Comparison of ENCODE assay signal across 8 mouse cellular contexts in genomic region chr7:29519211-29519550, GRCm38 (mm10). TPM values are rescaled to one million over a fixed set of nuclear protein-coding genes. Genes with fewer than 3 reads are reported as not detected.
DNase-seq lines count a peak whose midpoint lies in the region; ATAC-seq and TF ChIP-seq lines count a peak whose summit lies in the region.

No protein-coding gene starts in this region.

- peaks cover 4% of the 10 kb centered on the region for H3K4me1 ChIP-seq in liver, adult 2 months (ENCODE audit: control insufficient read depth, insufficient read depth, low read length)
- peaks cover 13% of the 10 kb centered on the region; the same call in 1 of the 2 replicates for H3K4me1 ChIP-seq in embryonic facial prominence, embryonic 14.5 days (ENCODE audit: control insufficient read depth, insufficient read depth, low read length)
- H3K4me1 ChIP-seq in intestine, embryonic 14.5 days (replicated peaks; ENCODE audit: control insufficient read depth, insufficient read depth, low read length) = peaks cover 20% of the 10 kb centered on the region
- peaks cover 21% of the 10 kb centered on the region for H3K4me1 ChIP-seq in midbrain, embryonic 14.5 days (ENCODE audit: control insufficient read depth, insufficient read depth, low read length)

- H3K4me2 ChIP-seq in embryonic facial prominence, embryonic 14.5 days (ENCODE audit: low read depth, low read length) = peak overlapping the region; percentile 88
- peak overlapping the region; percentile 91 for H3K4me2 ChIP-seq in intestine, embryonic 14.5 days (ENCODE audit: low read length)
- peak overlapping the region; percentile 83 for H3K4me2 ChIP-seq in midbrain, embryonic 14.5 days (ENCODE audit: low read length)

- no peak for TF ChIP-seq POLR2A in liver, adult 2 months (IDR thresholded peaks at IDR 0.05; ENCODE audit: extremely low read depth, insufficient read depth, low read length)

- WGBS in liver, adult 2 months = under 1% methylated on average over 19 of the region's 19 CpGs
- 0% methylated on average over 19 of the region's 19 CpGs for WGBS in embryonic facial prominence, embryonic 14.5 days
- whole genome bisulfite sequencing in intestine, embryonic 14.5 days = under 1% methylated on average over 19 of the region's 19 CpGs
- under 1% methylated on average over 19 of the region's 19 CpGs for WGBS in midbrain, embryonic 14.5 days

- no peaks in the 10 kb centered on the region for H3K27me3 ChIP-seq in liver, adult 2 months (ENCODE audit: control insufficient read depth, insufficient read depth, low read length)
- H3K27me3 ChIP-seq in embryonic facial prominence, embryonic 14.5 days (replicated peaks; ENCODE audit: control insufficient read depth, insufficient read depth, low read length) = no peaks in the 10 kb centered on the region
- H3K27me3 ChIP-seq in intestine, embryonic 14.5 days (replicated peaks; ENCODE audit: control insufficient read depth, insufficient read depth, low read length) = no peaks in the 10 kb centered on the region
- no peaks in the 10 kb centered on the region for H3K27me3 ChIP-seq in midbrain, embryonic 14.5 days (ENCODE audit: control insufficient read depth, insufficient read depth, low read length)

- no peaks in the 10 kb centered on the region for H3K9me3 ChIP-seq in embryonic facial prominence, embryonic 14.5 days (ENCODE audit: control insufficient read depth, low read length)
- H3K9me3 ChIP-seq in intestine, embryonic 14.5 days (ENCODE audit: control insufficient read depth, low read length) = no peaks in the 10 kb centered on the region
- H3K9me3 ChIP-seq in midbrain, embryonic 14.5 days (ENCODE audit: control insufficient read depth, low read length) = no peaks in the 10 kb centered on the region

- no peak overlapping the region for H3K27ac ChIP-seq in liver, adult 2 months (replicated peaks; ENCODE audit: insufficient read depth, low read depth, low read length)
- peak overlapping the region; percentile 80 for H3K27ac ChIP-seq in embryonic facial prominence, embryonic 14.5 days (replicated peaks; ENCODE audit: low read depth, low read length)
- peak overlapping the region; percentile 54 for H3K27ac ChIP-seq in intestine, embryonic 14.5 days (ENCODE audit: low read depth)
- H3K27ac ChIP-seq in midbrain, embryonic 14.5 days (replicated peaks; ENCODE audit: low read depth, low read length) = peak overlapping the region; percentile 89

- peaks cover 23% of the 10 kb centered on the region for H3K79me2 ChIP-seq in liver, adult 2 months (ENCODE audit: control insufficient read depth, insufficient read depth, low read length)

- peak; percentile 9 for DNase-seq in liver, adult 2 months (ENCODE audit: extremely low read depth, low read depth, low spot score)
- DNase-seq in liver = no peak
- no peak for DNase-seq in embryonic facial prominence, embryonic 14.5 days (ENCODE audit: low spot score)
- DNase-seq in intestine, embryonic 14.5 days (ENCODE audit: low spot score) = no peak
- no peak for DNase-seq in midbrain, embryonic 14.5 days
- no peak for DNase-seq in cerebellum, postnatal 14 days
- DNase-seq in embryo, embryonic 11 days = no peak

- no peaks in the 10 kb centered on the region for H3K36me3 ChIP-seq in liver, adult 2 months (ENCODE audit: control insufficient read depth, insufficient read depth, low read length)
- no peaks in the 10 kb centered on the region for H3K36me3 ChIP-seq in embryonic facial prominence, embryonic 14.5 days (ENCODE audit: control insufficient read depth, insufficient read depth, low read length)
- H3K36me3 ChIP-seq in intestine, embryonic 14.5 days (ENCODE audit: control insufficient read depth, insufficient read depth, low read length) = no peaks in the 10 kb centered on the region
- no peaks in the 10 kb centered on the region for H3K36me3 ChIP-seq in midbrain, embryonic 14.5 days (ENCODE audit: control insufficient read depth, insufficient read depth, low read length)

- TF ChIP-seq CTCF in liver, adult 2 months (IDR thresholded peaks at IDR 0.05; ENCODE audit: low read depth, low read length) = no peak

- peak overlapping the region; percentile 93 for H3K4me3 ChIP-seq in liver, adult 2 months (ENCODE audit: insufficient read depth, low read depth, low read length)
- H3K4me3 ChIP-seq in embryonic facial prominence, embryonic 14.5 days (ENCODE audit: low read depth, low read length) = peak overlapping the region; percentile 95
- peak overlapping the region; percentile 82 for H3K4me3 ChIP-seq in intestine, embryonic 14.5 days (ENCODE audit: low read depth, low read length)
- peak overlapping the region; percentile 90 for H3K4me3 ChIP-seq in midbrain, embryonic 14.5 days (replicated peaks; ENCODE audit: low read depth, low read length)

- peak overlapping the region; percentile 74 for H3K9ac ChIP-seq in liver, adult 2 months (ENCODE audit: low read depth, low read length)
- peak overlapping the region; percentile 81 for H3K9ac ChIP-seq in embryonic facial prominence, embryonic 14.5 days (ENCODE audit: low read depth, low read length)
- peak overlapping the region; percentile 44 for H3K9ac ChIP-seq in intestine, embryonic 14.5 days (ENCODE audit: low read length)
- H3K9ac ChIP-seq in midbrain, embryonic 14.5 days (replicated peaks; ENCODE audit: low read length) = peak overlapping the region; percentile 76

- no peak for ATAC-seq in embryonic facial prominence, embryonic 14.5 days (ENCODE audit: low read depth)
- peak; percentile 20 for ATAC-seq in intestine, embryonic 14.5 days (replicated peaks; ENCODE audit: low FRiP score, low TSS enrichment, low read depth)
- ATAC-seq in midbrain, embryonic 14.5 days (ENCODE audit: low FRiP score, low TSS enrichment) = no peak; the same call in none of the 2 replicates
- no peak for ATAC-seq in megakaryocyte progenitor cell, adult 5-6 weeks (replicated peaks; ENCODE audit: poor library complexity)

RNA-seq across cellular contexts. Expression of gene Sipa1l3, which starts 0.7 kb away (rescaled TPM):
- 3.1 and 3.8 TPM in 2 replicates for total RNA-seq in liver, adult 2 months (2014; rRNA removed)
- 6.5 and 9.2 TPM in 2 replicates for polyA plus RNA-seq in liver, adult 2 months (2012; rRNA removed)
- 12.5 and 15.6 TPM in 2 replicates for polyA plus RNA-seq in embryonic facial prominence, embryonic 14.5 days (2014; fragmentation: Nextera tagmentation; extraction: Ambion mirVana)
- 17.0 and 22.5 TPM in 2 replicates for polyA plus RNA-seq in intestine, embryonic 14.5 days (2014; fragmentation: Nextera tagmentation; extraction: Ambion mirVana)
- 16.1 and 17.6 TPM in 2 replicates for polyA plus RNA-seq in midbrain, embryonic 14.5 days (2014; fragmentation: Nextera tagmentation; extraction: Ambion mirVana)
- 28.2 and 34.2 TPM in 2 replicates for total RNA-seq in megakaryocyte progenitor cell, adult 5-6 weeks (2015)
- 5.4 and 8.3 TPM in 2 replicates for total RNA-seq in megakaryocyte progenitor cell, adult 5-6 weeks (2017)
